Mouse (Mus musculus): ENCODE results near the gene Hnrnpul2. TPM values are rescaled to one million over a fixed set of nuclear protein-coding genes. Genes with fewer than 3 reads are reported as not detected.
A peak's percentile ranks its signal among the peaks of the same experiment; 100 is the strongest.
"Not testable (repeated sequence)": the region's sequence is repeated elsewhere in the genome, so short reads cannot be mapped to it uniquely, and the experiment has no call there.

Hnrnpul2 gene
- polyA plus RNA-seq, 1 experiment from 2014 or later = 5.8 TPM

GRCm38 (mm10) chr19:8820424-8820956, 680 bp downstream of the Hnrnpul2 start:
- ATAC-seq (ENCODE audit: borderline replicate concordance, extremely low read depth, low FRiP score, low TSS enrichment) = no peak; the same call in 1 of the 2 replicates
- Histone ChIP-seq H3K9ac (peak overlapping the region; percentile 97), H3K27me3 (no peaks in the 10 kb centered on the region), H3K4me3 (peak overlapping the region; percentile 96), H3K4me1 (peaks cover 37% of the 10 kb centered on the region), H3K4me2 (peak overlapping the region; percentile 66), H3K27ac (peak overlapping the region; percentile 100), H3K36me3 (peaks cover 34% of the 10 kb centered on the region), H3K9me3 (no peaks in the 10 kb centered on the region)
- WGBS = under 1% methylated on average over 47 of the region's 48 CpGs

GRCm38 (mm10) chr19:8821146-8821545, 1.3 kb downstream of the Hnrnpul2 start:
- Histone ChIP-seq H3K9ac (peak overlapping the region; percentile 97), H3K4me3 (peak overlapping the region; percentile 96), H3K27ac (peak overlapping the region; percentile 100), H3K9me3 (no peaks in the 10 kb centered on the region), H3K27me3 (no peaks in the 10 kb centered on the region), H3K4me1 (peaks cover 32% of the 10 kb centered on the region), H3K4me2 (peak overlapping the region; percentile 66), H3K36me3 (peaks cover 35% of the 10 kb centered on the region)
- WGBS = under 1% methylated on average over 7 of the region's 7 CpGs
- no peak for ATAC-seq (ENCODE audit: borderline replicate concordance, extremely low read depth, low FRiP score, low TSS enrichment)

- Histone ChIP-seq H3K27me3 (no peaks in the 10 kb centered on the region), H3K4me1 (peaks cover 20% of the 10 kb centered on the region), H3K9me3 (no peaks in the 10 kb centered on the region), H3K36me3 (peaks cover 51% of the 10 kb centered on the region), H3K9ac (0 out of 2 replicates have a peak overlapping the region, but pooled peaks have one; percentile 10), H3K27ac (no peak overlapping the region), H3K4me3 (peak overlapping the region; percentile 96), H3K4me2 (peak overlapping the region; percentile 66)
- WGBS = 70% methylated on average over 8 of the region's 8 CpGs
- ATAC-seq (ENCODE audit: borderline replicate concordance, extremely low read depth, low FRiP score, low TSS enrichment) = no peak
Observed at GRCm38 (mm10) chr19:8822696-8823095, 2.9 kb downstream of the Hnrnpul2 start.

GRCm38 (mm10) chr19:8829660-8830059, 9.8 kb downstream of the Hnrnpul2 start, which contains the start of gene AC129217.1:
Gene AC129217.1, plus strand, starts transcription at chr19:8829773.
- no peak for ATAC-seq (ENCODE audit: borderline replicate concordance, extremely low read depth, low FRiP score, low TSS enrichment)
- 91% methylated on average over 8 of the region's 8 CpGs for WGBS
- Histone ChIP-seq H3K36me3 (peaks cover 99% of the 10 kb centered on the region), H3K4me3 (no peak within 1 kb of the TSS), H3K4me2 (no peak within 1 kb of the TSS), H3K27ac (no peak within 1 kb of the TSS), H3K4me1 (no peaks in the 10 kb centered on the region), H3K27me3 (no peaks in the 10 kb centered on the region), H3K9me3 (no peaks in the 10 kb centered on the region), H3K9ac (no peak within 1 kb of the TSS)

DNA sequence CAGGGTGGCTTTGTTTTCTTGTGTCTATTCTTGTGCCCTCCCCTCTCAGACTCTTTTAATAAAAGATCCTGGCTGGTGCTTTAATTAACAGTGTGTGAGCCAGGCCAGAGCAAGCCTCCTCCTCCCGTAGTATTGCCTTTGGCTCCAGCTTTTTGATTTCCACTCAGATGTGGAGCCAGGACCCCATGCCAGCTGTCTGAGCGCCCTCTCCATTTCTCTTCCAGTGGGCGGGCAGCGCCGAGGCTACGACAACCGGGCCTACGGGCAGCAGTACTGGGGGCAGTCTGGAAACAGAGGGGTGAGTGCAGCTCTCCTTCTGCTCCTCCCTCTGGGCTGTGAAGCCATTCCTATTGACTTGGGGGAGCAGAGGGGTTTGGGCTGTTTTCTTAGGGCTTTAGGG, 10.9 kb downstream of the Hnrnpul2 start:
- Histone ChIP-seq H3K27me3 (no peaks in the 10 kb centered on the region), H3K4me2 (no peak overlapping the region), H3K4me1 (no peaks in the 10 kb centered on the region), H3K36me3 (peaks cover 92% of the 10 kb centered on the region), H3K9ac (no peak overlapping the region), H3K9me3 (no peaks in the 10 kb centered on the region), H3K4me3 (no peak overlapping the region), H3K27ac (no peak overlapping the region)
- ATAC-seq (ENCODE audit: borderline replicate concordance, extremely low read depth, low FRiP score, low TSS enrichment) = no peak
- 90% methylated on average over 8 of the region's 8 CpGs for WGBS

GRCm38 (mm10) chr19:8831262-8831661, 11.5 kb downstream of the Hnrnpul2 start:
- ATAC-seq (ENCODE audit: borderline replicate concordance, extremely low read depth, low FRiP score, low TSS enrichment) = no peak
- H3K9ac ChIP-seq = no peak overlapping the region
- no peak overlapping the region for H3K27ac ChIP-seq
- WGBS = 79% methylated on average over 11 of the region's 11 CpGs
- H3K36me3 ChIP-seq = peaks cover 86% of the 10 kb centered on the region
- H3K9me3 ChIP-seq = no peaks in the 10 kb centered on the region
- no peak overlapping the region for H3K4me2 ChIP-seq
- no peak overlapping the region for H3K4me3 ChIP-seq
- H3K4me1 ChIP-seq = no peaks in the 10 kb centered on the region
- no peaks in the 10 kb centered on the region for H3K27me3 ChIP-seq

DNA sequence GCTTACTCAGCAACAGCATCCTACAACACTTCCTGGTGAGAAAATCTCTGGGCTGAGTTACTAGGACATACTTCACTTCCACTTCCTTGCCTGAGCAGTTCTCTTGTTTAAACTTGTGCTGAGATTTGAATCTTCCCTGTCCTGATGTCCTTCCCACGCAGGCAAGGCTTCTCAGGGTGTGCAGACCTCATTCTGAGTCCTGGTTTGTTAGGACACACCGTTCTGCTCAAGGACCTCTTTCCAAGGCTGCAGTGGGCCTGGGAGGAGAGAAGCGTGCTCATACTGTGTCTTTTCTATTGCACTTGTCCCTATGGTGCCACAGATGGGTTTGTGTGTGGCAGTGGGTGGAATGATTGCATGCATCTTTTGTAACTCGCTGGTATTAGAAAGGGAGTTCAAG, 13.2 kb downstream of the Hnrnpul2 start:
- H3K27me3 ChIP-seq = no peaks in the 10 kb centered on the region
- H3K27ac ChIP-seq = no peak overlapping the region
- H3K4me3 ChIP-seq = no peak overlapping the region
- H3K4me1 ChIP-seq = 0 out of 2 replicates have a peak, but pooled peaks cover under 1% of the 10 kb centered on the region
- no peak overlapping the region for H3K4me2 ChIP-seq
- no peaks in the 10 kb centered on the region for H3K9me3 ChIP-seq
- H3K36me3 ChIP-seq = peaks cover 69% of the 10 kb centered on the region
- no peak overlapping the region for H3K9ac ChIP-seq
- WGBS = 88% methylated on average over 4 of the region's 4 CpGs
- ATAC-seq (ENCODE audit: borderline replicate concordance, extremely low read depth, low FRiP score, low TSS enrichment) = no peak

DNA sequence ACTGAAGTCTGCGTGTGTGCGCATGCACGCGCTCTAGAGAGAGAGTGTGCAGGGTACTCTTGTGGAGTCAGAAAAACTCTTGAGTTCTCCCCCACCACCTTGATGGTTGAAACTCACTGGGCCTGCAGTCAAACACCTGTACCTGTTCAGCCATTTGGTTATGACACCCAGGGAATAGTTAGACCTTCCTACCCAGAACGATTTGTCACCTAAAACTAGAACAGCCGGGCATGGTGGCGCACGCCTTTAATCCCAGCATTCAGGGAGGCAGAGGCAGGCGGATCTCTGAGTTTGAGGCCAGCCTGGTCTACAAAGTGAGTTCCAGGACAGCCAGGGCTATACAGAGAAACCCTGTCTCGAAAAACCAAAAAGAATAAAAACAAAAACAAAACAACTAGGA, 16.5 kb downstream of the Hnrnpul2 start:
- Histone ChIP-seq H3K36me3 (peaks cover 35% of the 10 kb centered on the region), H3K4me1 (peaks cover 23% of the 10 kb centered on the region)
- not testable (repeated sequence) for H3K9ac ChIP-seq; H3K9me3 ChIP-seq; H3K4me3 ChIP-seq; H3K4me2 ChIP-seq; H3K27me3 ChIP-seq; H3K27ac ChIP-seq; ATAC-seq (ENCODE audit: borderline replicate concordance, extremely low read depth, low FRiP score, low TSS enrichment)
- WGBS = 96% methylated on average over 10 of the region's 10 CpGs

DNA sequence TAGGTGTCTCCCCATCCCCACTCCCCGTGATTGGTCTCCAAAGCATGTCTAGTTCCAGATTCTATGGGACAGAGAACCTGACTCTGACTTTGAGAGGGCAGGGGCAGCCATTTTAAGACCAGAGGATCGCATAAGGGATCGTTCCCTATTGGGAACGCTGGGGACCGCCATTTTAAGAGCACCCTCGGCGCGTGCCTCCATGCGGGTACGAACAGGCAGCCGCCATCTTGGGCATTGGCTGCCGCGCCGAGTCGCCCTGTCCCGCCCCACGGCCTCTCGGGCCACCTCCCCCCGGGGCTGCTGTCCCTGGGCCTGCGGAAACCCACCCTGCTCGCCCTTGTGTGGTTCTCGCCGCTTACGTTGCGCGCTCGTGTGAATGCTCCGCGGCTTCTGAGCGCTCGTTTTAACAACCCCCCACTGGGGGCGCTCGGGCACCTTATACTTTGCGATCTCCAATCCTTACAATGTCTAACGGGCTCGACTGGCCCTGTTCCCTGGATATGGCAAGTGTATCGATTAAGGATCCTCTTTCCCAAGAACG, 17.5 kb downstream of the Hnrnpul2 start, which contains the start of gene Bscl2:
Gene Bscl2 (plus strand): TSS at position 217 of the 541 bp plus-strand sequence.
- Histone ChIP-seq H3K9ac (peak within 1 kb of the TSS; percentile 72), H3K27ac (peak within 1 kb of the TSS; percentile 98), H3K36me3 (peaks cover 26% of the 10 kb centered on the region), H3K4me2 (peak within 1 kb of the TSS; percentile 86), H3K27me3 (no peaks in the 10 kb centered on the region), H3K9me3 (no peaks in the 10 kb centered on the region), H3K4me1 (peaks cover 23% of the 10 kb centered on the region), H3K4me3 (peak within 1 kb of the TSS; percentile 59)
- ATAC-seq (ENCODE audit: borderline replicate concordance, extremely low read depth, low FRiP score, low TSS enrichment) = peak; percentile 79
- under 1% methylated on average over 37 of the region's 38 CpGs for WGBS

GRCm38 (mm10) chr19:8838041-8838730, 18.4 kb downstream of the Hnrnpul2 start:
- H3K36me3 ChIP-seq = peaks cover 23% of the 10 kb centered on the region
- peak overlapping the region; percentile 86 for H3K4me2 ChIP-seq
- peak overlapping the region; percentile 98 for H3K27ac ChIP-seq
- no peaks in the 10 kb centered on the region for H3K27me3 ChIP-seq
- ATAC-seq (ENCODE audit: borderline replicate concordance, extremely low read depth, low FRiP score, low TSS enrichment) = peak; percentile 16; the same call in 1 of the 2 replicates
- peaks cover 23% of the 10 kb centered on the region for H3K4me1 ChIP-seq
- WGBS = 15% methylated on average over 15 of the region's 15 CpGs
- no peaks in the 10 kb centered on the region for H3K9me3 ChIP-seq
- H3K4me3 ChIP-seq = peak overlapping the region; percentile 59
- H3K9ac ChIP-seq = peak overlapping the region; percentile 72

DNA sequence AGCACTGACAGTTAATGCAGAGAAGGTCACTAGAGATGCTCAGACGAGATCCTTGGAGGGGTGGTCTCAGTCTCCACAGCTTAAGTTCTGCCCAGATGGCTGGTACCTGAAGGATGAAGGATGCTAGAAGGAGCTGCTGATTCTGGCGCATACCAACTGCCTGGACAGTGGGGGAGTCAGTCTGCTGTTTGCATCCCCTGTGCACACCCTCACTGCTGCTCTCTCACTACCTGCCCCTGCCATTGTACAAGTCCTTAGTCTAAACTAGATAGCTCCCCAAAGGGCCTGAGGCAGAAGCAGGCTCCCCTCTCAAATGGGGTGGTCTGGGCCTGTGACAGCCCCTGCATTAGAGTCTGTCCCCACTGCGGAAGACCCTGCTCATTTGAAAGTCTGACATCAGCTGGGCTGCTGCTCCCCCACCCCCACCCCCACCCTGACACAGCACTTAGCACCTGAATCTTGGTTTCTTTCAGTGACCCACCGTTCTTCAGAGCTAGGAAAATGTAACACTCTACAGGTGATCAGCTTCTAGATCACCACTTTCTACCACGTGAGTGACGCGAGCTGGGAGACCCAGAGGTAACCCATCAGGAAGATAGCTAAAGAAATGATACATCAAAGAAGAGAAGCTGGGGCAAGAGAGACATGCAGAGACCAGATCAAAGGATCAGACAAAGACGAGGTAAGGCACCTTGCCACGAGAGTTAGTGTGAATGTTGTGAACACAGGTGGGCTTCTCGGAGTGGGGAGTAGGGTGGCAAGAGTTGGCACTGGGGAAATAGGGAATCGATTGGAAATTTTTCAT, 19.5 kb downstream of the Hnrnpul2 start, which contains the start of gene Gng3:
Gene Gng3 (minus strand): TSS at position 92 of the 805 bp plus-strand sequence.
- Histone ChIP-seq H3K27me3 (no peaks in the 10 kb centered on the region), H3K27ac (peak within 1 kb of the TSS; percentile 98), H3K9ac (peak within 1 kb of the TSS; percentile 72), H3K4me3 (peak within 1 kb of the TSS; percentile 59), H3K36me3 (peaks cover 11% of the 10 kb centered on the region), H3K4me1 (peaks cover 23% of the 10 kb centered on the region), H3K9me3 (no peaks in the 10 kb centered on the region), H3K4me2 (peak within 1 kb of the TSS; percentile 86)
- 62% methylated on average over 11 of the region's 11 CpGs for WGBS
- ATAC-seq (ENCODE audit: borderline replicate concordance, extremely low read depth, low FRiP score, low TSS enrichment) = no peak
